Mouse (Mus musculus) midbrain, embryonic 16.5 days (tissue): ENCODE results near the gene Gpcpd1. TPM values are rescaled to one million over a fixed set of nuclear protein-coding genes. Genes with fewer than 3 reads are reported as not detected.

Experiments
- ATAC-seq: fragments of 200-750 bp; cut with Nextera tagmentation; 2 replicates; pipeline ENCODE4 v1.8.0; 2017; ENCODE audit warnings: moderate TSS enrichment
- H3K27ac ChIP-seq: fragments of 300-500 bp; sonication (generic); 2 replicates; pipeline ENCODE4 v1.5.1; 2014; ENCODE audit warnings: mild to moderate bottlenecking, low read length, mixed read lengths
- H3K27me3 ChIP-seq: fragments of 300-500 bp; sonication (generic); 2 replicates; pipeline ENCODE4 v1.6.1; 2014; ENCODE audit warnings: low read depth, low read length, mixed read lengths; ENCODE audit not compliant: control insufficient read depth, insufficient read depth
- H3K36me3 ChIP-seq: fragments of 300-500 bp; sonication (generic); 2 replicates; pipeline ENCODE4 v1.6.1; 2014; ENCODE audit warnings: mild to moderate bottlenecking, low read length, moderate library complexity, mixed read lengths; ENCODE audit not compliant: control insufficient read depth, insufficient read depth
- H3K4me1 ChIP-seq: fragments of 300-500 bp; sonication (generic); 2 replicates; pipeline ENCODE4 v1.6.1; 2014; ENCODE audit warnings: mild to moderate bottlenecking, low read length, mixed read lengths; ENCODE audit not compliant: control insufficient read depth, insufficient read depth
- H3K4me2 ChIP-seq: fragments of 300-500 bp; sonication (generic); 2 replicates; pipeline ENCODE4 v1.6.1; 2014; ENCODE audit warnings: mild to moderate bottlenecking, low read length, mixed read lengths
- H3K4me3 ChIP-seq: fragments of 300-500 bp; sonication (generic); 2 replicates; pipeline ENCODE4 v1.5.1; 2014; ENCODE audit warnings: low read depth, mild to moderate bottlenecking, low read length, moderate library complexity, mixed read lengths
- H3K9ac ChIP-seq: fragments of 300-500 bp; sonication (generic); 2 replicates; pipeline ENCODE4 v1.6.1; 2014; ENCODE audit warnings: low read depth, low read length, mixed read lengths
- H3K9me3 ChIP-seq: fragments of 300-500 bp; sonication (generic); replicated peaks from 2 replicates; pipeline ENCODE4 v1.6.1; 2014; ENCODE audit warnings: mild to moderate bottlenecking, low read length, mixed read lengths; ENCODE audit not compliant: control insufficient read depth, poor library complexity, severe bottlenecking
- WGBS: fragments of 180-500 bp; shearing (Covaris S2); extraction: QIAGEN DNeasy Blood & Tissue Kit; methylation state at CpG from one replicate; pipeline ENCODE4 v1.1.7; 2014; 5-methylcytosine and 5-hydroxymethylcytosine counted together
- polyA plus RNA-seq: library from polyadenylated mRNA; unstranded; fragments of >200 nt; fragmentation: Nextera tagmentation; extraction: Ambion mirVana; gene quantifications from 2 replicates; pipeline ENCODE4 v1.2.1, GENCODE M21; 2015

The Gpcpd1 gene
- polyA plus RNA-seq, 1 experiment from 2014 or later: 77.5 TPM

DNA sequence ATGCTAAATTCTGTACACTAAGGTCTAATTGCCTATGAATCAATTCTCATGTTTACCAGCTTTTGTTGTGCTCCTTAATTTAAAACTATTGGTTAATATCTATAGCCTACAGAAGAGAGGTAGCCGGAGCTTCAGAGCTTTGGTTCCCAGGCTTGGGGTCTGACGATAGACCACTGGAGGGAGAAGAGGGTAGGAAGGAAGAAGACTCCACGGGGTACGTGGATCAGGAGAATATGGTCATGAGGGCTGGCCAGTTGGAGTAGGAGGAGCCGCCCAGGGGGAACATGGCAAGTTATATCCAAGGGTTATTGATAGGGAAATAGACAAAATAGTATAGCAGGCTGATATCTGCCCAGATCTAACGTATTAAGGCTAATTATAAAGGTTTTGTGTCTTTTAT lies 17.8 kb downstream of the Gpcpd1 start:
- WGBS: 95% methylated on average over 6 of the region's 6 CpGs
- no peak overlapping the region for H3K9ac ChIP-seq
- H3K27me3 ChIP-seq: no peaks in the 10 kb centered on the region

DNA sequence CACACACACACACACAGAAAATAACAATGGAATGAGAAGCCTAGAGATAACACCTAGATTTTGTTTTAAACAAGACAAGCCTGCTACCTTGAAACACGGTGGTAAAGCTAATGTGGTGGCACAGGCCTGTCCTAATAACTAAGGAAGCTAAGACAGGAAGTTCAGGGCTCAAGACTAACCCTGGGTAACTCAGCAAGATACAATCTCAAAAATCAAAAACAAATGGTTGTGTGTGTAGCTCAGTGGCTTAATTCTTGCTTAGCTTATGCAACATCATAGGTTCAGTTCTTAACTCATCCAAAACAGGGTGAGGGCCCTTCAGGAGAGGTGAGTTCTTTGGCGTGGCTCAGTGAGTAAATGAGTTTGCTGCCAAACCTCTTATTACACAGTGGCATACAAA lies 20.1 kb downstream of the Gpcpd1 start:
- H3K9me3 ChIP-seq: no peaks in the 10 kb centered on the region
- no peak overlapping the region for H3K27ac ChIP-seq
- H3K4me1 ChIP-seq: no peaks in the 10 kb centered on the region
- H3K27me3 ChIP-seq: no peaks in the 10 kb centered on the region
- ATAC-seq: no peak
- H3K36me3 ChIP-seq: peaks cover 23% of the 10 kb centered on the region
- H3K9ac ChIP-seq: no peak overlapping the region
- H3K4me2 ChIP-seq: no peak overlapping the region
- WGBS: 97% methylated on average over 2 of the region's 2 CpGs
- no peak overlapping the region for H3K4me3 ChIP-seq

More for the DNA sequence above, 17.8 kb downstream of the Gpcpd1 start:
- no peak for ATAC-seq
- Histone ChIP-seq H3K9me3 (no peaks in the 10 kb centered on the region), H3K36me3 (peaks cover 23% of the 10 kb centered on the region), H3K27ac (no peak overlapping the region), H3K4me1 (no peaks in the 10 kb centered on the region), H3K4me2 (no peak overlapping the region), H3K4me3 (no peak overlapping the region)

- Histone ChIP-seq H3K9me3 (no peaks in the 10 kb centered on the region), H3K4me3 (no peak overlapping the region), H3K27me3 (no peaks in the 10 kb centered on the region), H3K36me3 (peaks cover 8% of the 10 kb centered on the region), H3K27ac (no peak overlapping the region), H3K4me2 (no peak overlapping the region), H3K9ac (no peak overlapping the region), H3K4me1 (no peaks in the 10 kb centered on the region)
- ATAC-seq: no peak
- 92% methylated on average over 4 of the region's 4 CpGs for WGBS
Measured at GRCm38 (mm10) chr2:132561860-132562259, 25.7 kb downstream of the Gpcpd1 start.

DNA sequence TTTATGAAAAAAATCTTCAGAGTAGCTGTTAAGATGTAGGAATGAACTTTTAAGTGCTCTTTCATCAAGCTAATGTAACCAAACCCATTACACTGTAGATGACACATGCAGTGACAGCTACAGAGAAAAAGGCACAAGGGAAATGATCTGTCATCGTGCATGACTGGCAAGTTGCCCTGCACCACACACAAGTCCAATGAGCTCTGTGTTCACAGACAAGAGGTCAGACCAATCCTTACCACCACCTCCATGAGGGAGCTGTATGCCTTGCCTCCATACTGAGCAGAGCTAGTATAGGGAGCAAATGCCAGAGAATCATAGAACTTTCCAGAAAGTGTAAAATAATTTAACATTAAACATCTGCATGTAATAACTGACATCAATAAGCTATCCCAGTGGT lies 59.7 kb downstream of the Gpcpd1 start:
- ATAC-seq: 0 out of 2 replicates have a peak, but pooled peaks have one; percentile 32
- WGBS: 93% methylated on average over 1 of the region's 1 CpGs

GRCm38 (mm10) chr2:132526894-132527532 lies 60.5 kb downstream of the Gpcpd1 start:
- H3K27me3 ChIP-seq: no peaks in the 10 kb centered on the region
- H3K4me1 ChIP-seq: no peaks in the 10 kb centered on the region
- no peak overlapping the region for H3K4me3 ChIP-seq
- no peak overlapping the region for H3K27ac ChIP-seq
- H3K9me3 ChIP-seq: no peaks in the 10 kb centered on the region
- no peak overlapping the region for H3K4me2 ChIP-seq
- 73% methylated on average over 10 of the region's 10 CpGs for WGBS
- H3K9ac ChIP-seq: no peak overlapping the region
- ATAC-seq: peak; percentile 79
- H3K36me3 ChIP-seq: peaks cover 9% of the 10 kb centered on the region

More for the DNA sequence above, 59.7 kb downstream of the Gpcpd1 start:
- H3K9me3 ChIP-seq: no peaks in the 10 kb centered on the region
- no peak overlapping the region for H3K9ac ChIP-seq
- H3K27ac ChIP-seq: no peak overlapping the region
- no peaks in the 10 kb centered on the region for H3K27me3 ChIP-seq
- H3K4me1 ChIP-seq: no peaks in the 10 kb centered on the region
- H3K36me3 ChIP-seq: peaks cover 11% of the 10 kb centered on the region
- no peak overlapping the region for H3K4me2 ChIP-seq
- no peak overlapping the region for H3K4me3 ChIP-seq

DNA sequence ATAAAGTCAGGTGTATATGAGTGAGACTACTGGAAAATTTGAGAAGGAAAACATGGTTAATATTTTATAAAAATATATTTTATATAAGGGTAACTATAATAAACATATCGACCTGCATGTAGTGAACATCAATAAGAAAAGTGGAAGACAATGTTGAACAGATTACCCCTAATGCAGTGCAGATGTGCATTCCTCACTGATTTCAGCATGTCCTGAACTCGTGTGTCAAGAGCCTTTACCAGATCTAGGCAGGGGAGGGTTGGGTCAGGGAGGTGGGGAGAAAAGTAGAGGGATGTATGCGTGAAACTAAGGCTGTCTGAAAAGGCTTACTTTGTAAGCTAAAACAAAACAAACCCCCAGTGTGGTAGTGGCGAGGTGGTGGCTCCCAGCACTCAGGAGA lies 61.4 kb downstream of the Gpcpd1 start:
- ATAC-seq: no peak

GRCm38 (mm10) chr2:132518021-132518901 lies 69.3 kb downstream of the Gpcpd1 start:
- 64% methylated on average over 18 of the region's 18 CpGs for WGBS
- no peak for ATAC-seq
- Histone ChIP-seq H3K9me3 (no peaks in the 10 kb centered on the region), H3K36me3 (no peaks in the 10 kb centered on the region), H3K4me3 (no peak overlapping the region), H3K4me1 (no peaks in the 10 kb centered on the region; the same call in 1 of the 2 replicates), H3K9ac (no peak overlapping the region), H3K27me3 (no peaks in the 10 kb centered on the region), H3K27ac (no peak overlapping the region), H3K4me2 (no peak overlapping the region)

More for the DNA sequence above, 61.4 kb downstream of the Gpcpd1 start:
- Histone ChIP-seq H3K36me3 (peaks cover 6% of the 10 kb centered on the region), H3K27me3 (no peaks in the 10 kb centered on the region), H3K4me2 (no peak overlapping the region), H3K9ac (no peak overlapping the region), H3K27ac (no peak overlapping the region), H3K4me1 (no peaks in the 10 kb centered on the region), H3K9me3 (no peaks in the 10 kb centered on the region), H3K4me3 (no peak overlapping the region)
- 58% methylated on average over 4 of the region's 4 CpGs for WGBS

- Histone ChIP-seq H3K27me3 (no peaks in the 10 kb centered on the region), H3K9me3 (no peaks in the 10 kb centered on the region), H3K36me3 (no peaks in the 10 kb centered on the region), H3K9ac (no peak overlapping the region), H3K27ac (no peak overlapping the region), H3K4me3 (no peak overlapping the region), H3K4me2 (no peak overlapping the region), H3K4me1 (peaks cover 3% of the 10 kb centered on the region)
- no peak for ATAC-seq
- WGBS: 81% methylated on average over 6 of the region's 6 CpGs
Measured at GRCm38 (mm10) chr2:132517194-132517836, 70.2 kb downstream of the Gpcpd1 start.
